In genomic region chr3:40355103-40355502, GRCm38 (mm10) we compare ENCODE assay signal across 25 mouse cellular contexts.
DNase-seq lines count a peak whose midpoint lies in the region; ATAC-seq and TF ChIP-seq lines count a peak whose summit lies in the region.
"Had no signal": no experiment of that assay in that cellular context is flagged by ENCODE, and none has a peak within 500 bp of the region (broad histone marks: within the 10 kb centered on the region; RNA-seq: fewer than 3 reads in every experiment).

No protein-coding gene starts in this region.

- no peak for TF ChIP-seq CTCF in brain, embryonic 14.5 days (IDR thresholded peaks at IDR 0.05; ENCODE audit: borderline replicate concordance, extremely low read depth, insufficient read depth, insufficient read length)

- H3K27ac ChIP-seq in hindbrain, embryonic 11.5 days (ENCODE audit: low read depth, low read length) = no peak overlapping the region
- H3K27ac ChIP-seq in hindbrain, embryonic 13.5 days = no peak overlapping the region
- H3K27ac ChIP-seq in midbrain, embryonic 13.5 days = no peak overlapping the region
- H3K27ac ChIP-seq: hindbrain, embryonic 15.5 days; limb, embryonic 12.5 days; macrophage; stomach, embryonic 15.5 days had no signal

- H3K9ac ChIP-seq in hindbrain, embryonic 11.5 days (ENCODE audit: low read depth, low read length) = no peak overlapping the region
- H3K9ac ChIP-seq in hindbrain, embryonic 13.5 days = no peak overlapping the region
- no peak overlapping the region for H3K9ac ChIP-seq in midbrain, embryonic 13.5 days (replicated peaks)
- H3K9ac ChIP-seq: heart, embryonic 12.5 days; hindbrain, embryonic 15.5 days; limb, embryonic 12.5 days; liver, postnatal 0 days; stomach, embryonic 15.5 days had no signal

- WGBS in hindbrain, embryonic 11.5 days = 33% methylated on average over 4 of the region's 4 CpGs
- 28% methylated on average over 4 of the region's 4 CpGs for WGBS in hindbrain, embryonic 13.5 days
- 20% methylated on average over 4 of the region's 4 CpGs for WGBS in midbrain, embryonic 13.5 days

- H3K4me1 ChIP-seq in hindbrain, embryonic 11.5 days (replicated peaks; ENCODE audit: control insufficient read depth, insufficient read depth, low read length) = no peaks in the 10 kb centered on the region
- no peaks in the 10 kb centered on the region for H3K4me1 ChIP-seq in hindbrain, embryonic 13.5 days (replicated peaks)
- no peaks in the 10 kb centered on the region; the same call in 1 of the 2 replicates for H3K4me1 ChIP-seq in midbrain, embryonic 13.5 days (replicated peaks)
- H3K4me1 ChIP-seq: heart, embryonic 12.5 days; stomach, embryonic 15.5 days had no signal

- no peak overlapping the region for H3K4me3 ChIP-seq in hindbrain, embryonic 11.5 days (ENCODE audit: low read depth, low read length)
- H3K4me3 ChIP-seq in hindbrain, embryonic 13.5 days = no peak overlapping the region
- no peak overlapping the region for H3K4me3 ChIP-seq in midbrain, embryonic 13.5 days (replicated peaks)
- H3K4me3 ChIP-seq: heart, embryonic 12.5 days; hindbrain, embryonic 15.5 days; limb, embryonic 12.5 days; stomach, embryonic 15.5 days had no signal

- H3K27me3 ChIP-seq in hindbrain, embryonic 11.5 days (ENCODE audit: control insufficient read depth, insufficient read depth, low read length) = no peaks in the 10 kb centered on the region
- H3K27me3 ChIP-seq in hindbrain, embryonic 13.5 days = no peaks in the 10 kb centered on the region
- H3K27me3 ChIP-seq in midbrain, embryonic 13.5 days = no peaks in the 10 kb centered on the region
- H3K27me3 ChIP-seq: heart, embryonic 12.5 days; hindbrain, embryonic 15.5 days; limb, embryonic 12.5 days; stomach, embryonic 15.5 days had no signal

- no peak for DNase-seq in hindbrain, embryonic 11.5 days (ENCODE audit: low spot score)
- DNase-seq in brain, embryonic 14.5 days (ENCODE audit: low read depth) = peak; percentile 31
- peak; percentile 27 for DNase-seq in embryo, embryonic 10 days (ENCODE audit: low spot score)
- DNase-seq in right cerebral cortex, postnatal 36 days (ENCODE audit: low spot score in 2 of 2) = no peak
- no peak for DNase-seq in right cerebral cortex, adult 18-20 months
- DNase-seq: adrenal gland, adult 2 months; cerebellum, adult 11-12 months; gastrocnemius, postnatal 10 days; heart, adult 11 months; heart, postnatal 10 days; kidney, adult 9 months; kidney, postnatal 25 days; layer of hippocampus, postnatal 36 days; liver, postnatal 0 days; thymus, postnatal 25 days had no signal

- no peaks in the 10 kb centered on the region for H3K36me3 ChIP-seq in hindbrain, embryonic 11.5 days (ENCODE audit: control insufficient read depth, insufficient read depth, low read length)
- no peaks in the 10 kb centered on the region for H3K36me3 ChIP-seq in hindbrain, embryonic 13.5 days
- no peaks in the 10 kb centered on the region for H3K36me3 ChIP-seq in midbrain, embryonic 13.5 days
- H3K36me3 ChIP-seq: heart, embryonic 12.5 days; hindbrain, embryonic 15.5 days; limb, embryonic 12.5 days; stomach, embryonic 15.5 days had no signal

- H3K4me2 ChIP-seq in hindbrain, embryonic 11.5 days (replicated peaks; ENCODE audit: low read depth, low read length) = no peak overlapping the region
- H3K4me2 ChIP-seq in hindbrain, embryonic 13.5 days = no peak overlapping the region
- H3K4me2 ChIP-seq in midbrain, embryonic 13.5 days (replicated peaks) = no peak overlapping the region
- H3K4me2 ChIP-seq: heart, embryonic 12.5 days; hindbrain, embryonic 15.5 days; limb, embryonic 12.5 days; liver, embryonic 11.5 days; stomach, embryonic 15.5 days had no signal

- TF ChIP-seq POLR2A in brain, embryonic 14.5 days (IDR thresholded peaks at IDR 0.05; ENCODE audit: borderline replicate concordance, extremely low read depth, insufficient read depth, insufficient read length, poor library complexity, severe bottlenecking) = no peak

- no peaks in the 10 kb centered on the region for H3K9me3 ChIP-seq in hindbrain, embryonic 11.5 days (ENCODE audit: control insufficient read depth, low read length)
- no peaks in the 10 kb centered on the region for H3K9me3 ChIP-seq in hindbrain, embryonic 13.5 days
- no peaks in the 10 kb centered on the region for H3K9me3 ChIP-seq in midbrain, embryonic 13.5 days
- H3K9me3 ChIP-seq: heart, embryonic 12.5 days; hindbrain, embryonic 15.5 days; limb, embryonic 12.5 days; stomach, embryonic 15.5 days had no signal

- ATAC-seq in hindbrain, embryonic 11.5 days (ENCODE audit: low FRiP score) = peak; percentile 61; the same call in 1 of the 2 replicates
- ATAC-seq in hindbrain, embryonic 13.5 days (ENCODE audit: low FRiP score) = no peak
- 0 out of 2 replicates have a peak, but pooled peaks have one; percentile 30 for ATAC-seq in midbrain, embryonic 13.5 days
- ATAC-seq: intestine, embryonic 16.5 days; liver, postnatal 0 days; lung, postnatal 0 days had no signal

Comparison
In these comparisons a context has a peak if more than half of its experiments do, and no peak if none do; other contexts are left out.
1. DNase-seq: peak in brain, embryonic 14.5 days (single experiment) and embryo, embryonic 10 days (single experiment); none in hindbrain, embryonic 11.5 days (single experiment), right cerebral cortex, postnatal 36 days (0 of 2) and right cerebral cortex, adult 18-20 months (single experiment).